Mouse (Mus musculus): ENCODE measurements around the gene Faap24. TPM values are rescaled to one million over a fixed set of nuclear protein-coding genes. Genes with fewer than 3 reads are reported as not detected.

The Faap24 gene
- polyA plus RNA-seq, 1 experiment from 2014 or later, result 26.4 TPM

DNA sequence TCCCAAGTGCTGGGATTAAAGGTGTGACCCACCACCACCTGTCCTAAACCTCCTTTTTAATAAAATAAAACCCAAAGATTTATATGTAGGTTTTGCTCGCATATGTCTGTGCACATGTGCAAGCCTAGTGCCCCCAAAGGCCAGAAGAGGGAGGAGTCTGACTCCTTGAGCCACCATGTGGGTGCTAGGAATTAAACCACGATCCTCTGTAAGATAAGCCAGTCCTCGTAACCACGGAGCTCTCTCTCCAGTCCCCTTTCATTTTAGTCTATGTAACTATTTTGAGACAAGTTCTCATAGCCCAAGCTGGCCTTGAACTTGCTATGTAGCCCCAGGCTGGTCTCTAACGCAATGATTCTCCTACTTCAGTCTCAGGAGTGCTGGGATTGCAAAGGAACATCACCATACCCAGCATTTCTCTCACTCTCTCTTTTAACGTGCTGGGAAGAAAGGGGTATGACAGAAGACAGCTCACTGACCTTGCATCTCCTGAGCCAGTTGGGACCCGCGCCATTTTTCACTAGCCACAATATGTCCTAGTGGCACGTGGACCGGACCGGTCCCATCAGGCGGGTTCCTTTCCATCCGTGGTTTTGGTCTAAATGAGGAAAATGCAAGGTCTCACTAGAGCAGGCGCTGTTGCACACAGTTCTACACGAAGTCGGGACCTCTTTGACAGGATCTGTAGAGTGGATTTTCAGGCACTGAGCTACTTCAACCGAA, 741 bp downstream of the Faap24 start:
- WGBS, result 17% methylated on average over 17 of the region's 17 CpGs

DNA sequence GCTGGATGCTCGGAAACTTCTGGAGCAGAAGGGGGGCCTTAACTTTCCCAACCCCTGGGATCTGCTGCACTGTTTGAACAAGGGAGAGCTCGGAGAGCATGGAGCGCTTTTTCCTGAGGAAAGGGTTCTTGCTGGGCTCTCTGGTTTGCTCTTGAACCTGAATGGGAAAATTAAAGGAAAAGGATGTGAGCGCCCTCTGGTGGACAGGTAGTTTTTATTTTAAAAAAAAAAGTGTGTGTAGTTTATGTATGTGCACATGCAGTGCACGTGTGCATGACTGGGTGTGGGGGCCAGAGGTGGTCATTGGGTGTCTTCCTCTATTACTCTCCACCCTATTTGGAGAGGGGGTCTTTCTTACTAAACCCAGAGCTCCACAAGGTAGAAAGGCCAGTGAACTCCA, 3.7 kb downstream of the Faap24 start:
- H3K27ac ChIP-seq (ENCODE audit: low read depth, low read length), result no peak overlapping the region
- DNase-seq (ENCODE audit: low spot score) (no peak), ATAC-seq (replicated peaks; ENCODE audit: low FRiP score) (no peak)
- H3K4me3 ChIP-seq (ENCODE audit: low read depth, low read length), result no peak overlapping the region
- H3K27me3 ChIP-seq (ENCODE audit: control insufficient read depth, insufficient read depth, low read length), result no peaks in the 10 kb centered on the region
- H3K36me3 ChIP-seq (ENCODE audit: control insufficient read depth, insufficient read depth, low read length), result no peaks in the 10 kb centered on the region
- H3K9me3 ChIP-seq (ENCODE audit: control insufficient read depth, low read length), result no peaks in the 10 kb centered on the region
- H3K9ac ChIP-seq (ENCODE audit: low read length), result no peak overlapping the region
- H3K4me2 ChIP-seq (ENCODE audit: low read depth, low read length, severe bottlenecking), result no peak overlapping the region
- H3K4me1 ChIP-seq (replicated peaks; ENCODE audit: control insufficient read depth, insufficient read depth, low read length), result peaks cover 10% of the 10 kb centered on the region
- 54% methylated on average over 5 of the region's 5 CpGs for WGBS

More for the DNA sequence above, 741 bp downstream of the Faap24 start:
- H3K9me3 ChIP-seq (ENCODE audit: control insufficient read depth, low read length), result no peaks in the 10 kb centered on the region
- H3K36me3 ChIP-seq (ENCODE audit: control insufficient read depth, insufficient read depth, low read length), result no peaks in the 10 kb centered on the region; the same call in 1 of the 2 replicates
- H3K9ac ChIP-seq (ENCODE audit: low read length), result peak overlapping the region; percentile 64
- H3K4me3 ChIP-seq (ENCODE audit: low read depth, low read length), result peak overlapping the region; percentile 73
- 0 out of 2 replicates have a peak, but pooled peaks have one; percentile 3 for ATAC-seq (replicated peaks; ENCODE audit: low FRiP score)
- H3K4me1 ChIP-seq (replicated peaks; ENCODE audit: control insufficient read depth, insufficient read depth, low read length), result peaks cover 12% of the 10 kb centered on the region
- H3K27me3 ChIP-seq (ENCODE audit: control insufficient read depth, insufficient read depth, low read length), result no peaks in the 10 kb centered on the region
- peak overlapping the region; percentile 84 for H3K4me2 ChIP-seq (ENCODE audit: low read depth, low read length, severe bottlenecking)
- H3K27ac ChIP-seq (ENCODE audit: low read depth, low read length), result no peak overlapping the region
- no peak for DNase-seq (ENCODE audit: low spot score)

DNA sequence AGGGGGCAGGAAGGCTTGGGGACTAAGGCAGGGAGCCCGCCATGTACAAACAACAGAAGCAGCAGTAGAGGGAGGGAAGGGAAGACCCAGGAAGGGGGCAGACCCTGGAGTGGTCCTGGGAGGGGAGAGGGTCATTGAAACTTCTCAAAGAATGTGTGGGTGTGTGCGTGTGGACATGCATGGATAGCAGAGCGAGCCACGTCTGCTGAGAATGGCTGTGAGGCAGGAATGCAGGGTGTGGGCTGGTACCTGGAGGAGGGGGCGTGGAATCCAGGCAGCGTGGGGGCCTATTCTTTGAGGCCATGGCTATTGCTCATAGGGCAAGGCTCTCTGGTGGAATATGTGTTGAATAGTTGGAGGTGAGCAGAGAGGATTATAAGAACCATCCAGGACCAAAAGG, 7.9 kb downstream of the Faap24 start:
- H3K9ac ChIP-seq (ENCODE audit: low read length), result no peak overlapping the region
- no peak overlapping the region for H3K27ac ChIP-seq (ENCODE audit: low read depth, low read length)
- H3K27me3 ChIP-seq (ENCODE audit: control insufficient read depth, insufficient read depth, low read length), result no peaks in the 10 kb centered on the region
- WGBS, result 77% methylated on average over 6 of the region's 6 CpGs
- H3K4me1 ChIP-seq (replicated peaks; ENCODE audit: control insufficient read depth, insufficient read depth, low read length), result no peaks in the 10 kb centered on the region
- no peak overlapping the region for H3K4me2 ChIP-seq (ENCODE audit: low read depth, low read length, severe bottlenecking)
- no peak for ATAC-seq (replicated peaks; ENCODE audit: low FRiP score)
- H3K36me3 ChIP-seq (ENCODE audit: control insufficient read depth, insufficient read depth, low read length), result no peaks in the 10 kb centered on the region
- H3K9me3 ChIP-seq (ENCODE audit: control insufficient read depth, low read length), result no peaks in the 10 kb centered on the region
- no peak for DNase-seq (ENCODE audit: low spot score)
- no peak overlapping the region for H3K4me3 ChIP-seq (ENCODE audit: low read depth, low read length)

DNA sequence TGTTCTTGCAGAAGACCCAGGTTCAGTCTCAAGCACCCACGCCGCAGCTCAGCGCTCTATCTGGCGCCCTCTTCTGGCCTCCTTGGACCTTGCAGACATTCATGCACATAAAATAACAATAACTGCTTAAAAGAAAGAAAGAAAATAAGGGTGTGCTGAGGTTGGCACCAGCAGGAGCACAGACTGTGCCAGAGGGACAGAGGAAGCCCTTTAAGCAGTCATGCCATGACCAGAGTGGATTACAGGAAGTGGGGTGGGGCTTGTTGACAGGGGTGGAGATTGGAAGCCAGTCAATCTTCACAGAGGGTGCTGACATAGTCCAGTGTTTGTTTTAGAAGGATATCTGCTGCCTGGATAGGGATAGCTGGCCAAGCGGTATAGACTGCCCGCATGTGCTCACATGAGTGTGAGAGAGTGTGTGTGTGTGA, 10.1 kb downstream of the Faap24 start:
- no peaks in the 10 kb centered on the region for H3K27me3 ChIP-seq (ENCODE audit: control insufficient read depth, insufficient read depth, low read length)
- DNase-seq (ENCODE audit: low spot score), result no peak
- H3K9ac ChIP-seq (ENCODE audit: low read length), result no peak overlapping the region

DNA sequence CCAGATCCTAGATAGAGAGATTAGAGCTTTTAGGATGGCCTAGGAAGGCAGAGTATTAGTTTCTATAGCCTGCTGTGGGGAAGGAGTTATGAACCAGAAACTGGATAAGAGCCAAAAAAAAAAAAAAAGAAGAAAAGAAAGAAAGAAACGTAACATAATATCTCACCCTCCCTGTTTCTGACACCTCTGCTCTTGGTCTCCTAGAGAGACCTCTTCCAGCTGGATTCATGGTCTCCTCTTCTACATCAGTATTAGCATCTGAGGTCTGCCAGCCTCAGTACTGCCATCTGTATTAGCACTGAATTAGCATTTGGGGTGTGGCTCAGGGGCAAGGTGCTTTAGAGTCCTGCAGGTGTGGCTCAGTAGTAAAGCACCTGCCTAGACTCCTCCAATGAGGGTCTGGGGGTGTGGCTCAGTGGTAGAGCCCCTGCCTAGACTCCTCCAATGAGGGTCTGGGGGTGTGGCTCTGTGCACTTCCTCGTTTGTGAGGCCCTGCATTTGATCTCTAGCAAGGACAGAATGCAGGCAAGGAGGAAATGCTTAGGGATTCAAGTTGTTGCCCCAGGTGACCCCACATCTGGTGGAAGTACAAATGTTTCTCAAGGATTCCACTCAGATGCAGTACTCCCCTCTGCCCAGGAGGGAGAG, 13.8 kb downstream of the Faap24 start:
- Histone ChIP-seq H3K36me3 (ENCODE audit: control insufficient read depth, insufficient read depth, low read length) (no peaks in the 10 kb centered on the region), H3K9me3 (ENCODE audit: control insufficient read depth, low read length) (no peaks in the 10 kb centered on the region), H3K4me2 (ENCODE audit: low read depth, low read length, severe bottlenecking) (no peak overlapping the region), H3K27ac (ENCODE audit: low read depth, low read length) (no peak overlapping the region), H3K4me3 (ENCODE audit: low read depth, low read length) (no peak overlapping the region), H3K9ac (ENCODE audit: low read length) (no peak overlapping the region), H3K27me3 (ENCODE audit: control insufficient read depth, insufficient read depth, low read length) (no peaks in the 10 kb centered on the region), H3K4me1 (replicated peaks; ENCODE audit: control insufficient read depth, insufficient read depth, low read length) (no peaks in the 10 kb centered on the region)
- DNase-seq (ENCODE audit: low spot score) (no peak), ATAC-seq (replicated peaks; ENCODE audit: low FRiP score) (no peak)
- 58% methylated on average over 2 of the region's 2 CpGs for WGBS

More for the DNA sequence above, 10.1 kb downstream of the Faap24 start:
- 67% methylated on average over 6 of the region's 6 CpGs for WGBS
- ATAC-seq (replicated peaks; ENCODE audit: low FRiP score), result no peak
- no peaks in the 10 kb centered on the region for H3K36me3 ChIP-seq (ENCODE audit: control insufficient read depth, insufficient read depth, low read length)
- H3K4me2 ChIP-seq (ENCODE audit: low read depth, low read length, severe bottlenecking), result no peak overlapping the region
- no peaks in the 10 kb centered on the region for H3K9me3 ChIP-seq (ENCODE audit: control insufficient read depth, low read length)
- H3K4me1 ChIP-seq (replicated peaks; ENCODE audit: control insufficient read depth, insufficient read depth, low read length), result no peaks in the 10 kb centered on the region
- no peak overlapping the region for H3K4me3 ChIP-seq (ENCODE audit: low read depth, low read length)
- H3K27ac ChIP-seq (ENCODE audit: low read depth, low read length), result no peak overlapping the region

DNA sequence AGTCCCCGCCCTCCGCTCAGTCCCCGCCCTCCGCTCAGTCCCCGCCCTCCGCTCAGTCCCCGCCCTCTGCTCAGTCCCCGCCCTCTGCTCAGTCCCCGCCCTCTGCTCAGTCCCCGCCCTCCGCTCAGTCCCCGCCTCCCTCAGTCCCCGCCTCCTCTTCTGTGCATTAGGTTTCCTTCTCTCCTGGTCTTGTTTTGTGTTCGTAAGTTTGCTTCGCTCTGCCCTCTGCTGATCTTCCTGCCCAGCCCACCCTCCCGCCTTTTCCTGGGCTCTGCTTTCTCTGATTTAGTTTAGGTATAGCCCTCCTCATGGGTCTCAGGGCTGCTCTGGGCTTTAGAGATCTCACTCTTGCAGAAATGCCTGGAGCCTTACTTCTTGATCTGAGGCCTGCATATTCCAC, 14.8 kb downstream of the Faap24 start:
- Histone ChIP-seq H3K27ac (ENCODE audit: low read depth, low read length) (no peak overlapping the region), H3K4me3 (ENCODE audit: low read depth, low read length) (no peak overlapping the region), H3K27me3 (ENCODE audit: control insufficient read depth, insufficient read depth, low read length) (no peaks in the 10 kb centered on the region), H3K9me3 (ENCODE audit: control insufficient read depth, low read length) (no peaks in the 10 kb centered on the region), H3K4me1 (replicated peaks; ENCODE audit: control insufficient read depth, insufficient read depth, low read length) (no peaks in the 10 kb centered on the region), H3K4me2 (ENCODE audit: low read depth, low read length, severe bottlenecking) (no peak overlapping the region), H3K9ac (ENCODE audit: low read length) (no peak overlapping the region), H3K36me3 (ENCODE audit: control insufficient read depth, insufficient read depth, low read length) (no peaks in the 10 kb centered on the region)
- DNase-seq (ENCODE audit: low spot score), result no peak
- no peak for ATAC-seq (replicated peaks; ENCODE audit: low FRiP score)
- 42% methylated on average over 15 of the region's 16 CpGs for WGBS

DNA sequence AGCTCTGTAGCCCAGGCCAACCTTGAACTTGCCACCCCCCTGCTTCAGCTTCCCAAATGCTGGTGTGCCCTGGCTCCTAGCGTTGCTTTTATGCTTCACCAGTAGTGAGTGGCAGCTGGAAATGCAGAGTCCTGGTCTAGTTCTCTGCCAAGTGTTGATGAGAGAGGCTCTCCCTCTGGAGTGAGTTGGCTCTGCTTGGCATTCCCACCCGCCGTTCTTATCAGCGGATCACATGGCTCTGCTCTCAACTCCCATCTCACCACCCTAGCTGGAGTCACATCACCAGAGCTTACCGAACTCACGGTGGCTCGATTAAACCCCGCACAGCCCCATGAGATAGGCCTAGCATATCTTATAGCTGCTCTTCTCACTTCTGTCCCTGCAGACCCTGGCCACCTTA, 16.3 kb downstream of the Faap24 start:
- DNase-seq (ENCODE audit: low spot score) (no peak), ATAC-seq (replicated peaks; ENCODE audit: low FRiP score) (no peak)
- no peak overlapping the region for H3K27ac ChIP-seq (ENCODE audit: low read depth, low read length)
- H3K4me2 ChIP-seq (ENCODE audit: low read depth, low read length, severe bottlenecking), result no peak overlapping the region
- WGBS, result 90% methylated on average over 8 of the region's 8 CpGs
- H3K4me3 ChIP-seq (ENCODE audit: low read depth, low read length), result no peak overlapping the region
- no peak overlapping the region for H3K9ac ChIP-seq (ENCODE audit: low read length)
- H3K36me3 ChIP-seq (ENCODE audit: control insufficient read depth, insufficient read depth, low read length), result no peaks in the 10 kb centered on the region
- H3K27me3 ChIP-seq (ENCODE audit: control insufficient read depth, insufficient read depth, low read length), result no peaks in the 10 kb centered on the region
- no peaks in the 10 kb centered on the region for H3K4me1 ChIP-seq (replicated peaks; ENCODE audit: control insufficient read depth, insufficient read depth, low read length)
- no peaks in the 10 kb centered on the region for H3K9me3 ChIP-seq (ENCODE audit: control insufficient read depth, low read length)

DNA sequence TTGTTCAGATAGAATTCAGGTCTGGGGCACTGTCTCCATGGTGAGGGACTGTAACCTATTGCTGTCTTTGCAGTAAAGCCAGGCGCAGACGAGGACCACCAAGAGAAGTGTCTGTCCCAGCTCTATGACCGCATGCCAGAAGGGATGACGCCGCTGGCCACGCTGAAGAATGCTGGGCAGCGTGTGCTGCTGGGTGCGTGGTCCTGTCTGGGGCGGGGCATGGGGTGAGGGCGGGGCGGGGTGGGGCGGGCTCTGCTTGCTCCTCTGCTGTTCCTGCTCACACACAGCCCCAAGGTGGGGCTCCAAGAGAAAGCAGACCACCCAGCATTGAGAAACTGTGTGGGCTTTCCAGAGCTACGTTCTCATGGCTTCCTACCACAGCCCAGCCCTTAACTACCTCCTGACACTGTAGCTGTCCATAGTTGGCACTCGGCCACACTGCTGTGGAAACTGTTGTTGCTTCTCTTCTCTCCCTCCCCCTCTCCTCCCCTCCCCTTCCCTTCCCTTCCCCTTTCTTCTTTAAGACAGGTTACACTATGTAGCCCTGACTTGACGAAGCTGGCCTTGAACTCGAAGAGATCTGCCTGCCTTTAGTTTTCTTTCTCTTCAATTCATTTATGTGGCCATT, 17.0 kb downstream of the Faap24 start:
- DNase-seq (ENCODE audit: low spot score) (no peak), ATAC-seq (replicated peaks; ENCODE audit: low FRiP score) (no peak)
- Histone ChIP-seq H3K4me2 (ENCODE audit: low read depth, low read length, severe bottlenecking) (no peak overlapping the region), H3K9ac (ENCODE audit: low read length) (no peak overlapping the region), H3K36me3 (ENCODE audit: control insufficient read depth, insufficient read depth, low read length) (no peaks in the 10 kb centered on the region), H3K27ac (ENCODE audit: low read depth, low read length) (no peak overlapping the region), H3K9me3 (ENCODE audit: control insufficient read depth, low read length) (no peaks in the 10 kb centered on the region), H3K4me1 (replicated peaks; ENCODE audit: control insufficient read depth, insufficient read depth, low read length) (no peaks in the 10 kb centered on the region), H3K4me3 (ENCODE audit: low read depth, low read length) (no peak overlapping the region), H3K27me3 (ENCODE audit: control insufficient read depth, insufficient read depth, low read length) (no peaks in the 10 kb centered on the region)
- WGBS, result 50% methylated on average over 16 of the region's 16 CpGs
